Mouse (Mus musculus): Measurements from ENCODE around the gene Zbtb8a.

- no peak for TF ChIP-seq CTCF (IDR thresholded peaks at IDR 0.05; ENCODE audit: insufficient read depth, low read depth, low read length)
- no peak for TF ChIP-seq POLR2A (IDR thresholded peaks at IDR 0.05; ENCODE audit: insufficient read depth, low read depth, low read length)
Observed at GRCm38 (mm10) chr4:129381148-129381547, 3.2 kb upstream of the Zbtb8a start.
